Mouse (Mus musculus) megakaryocyte, adult 5-6 weeks (primary cell): Measurements from ENCODE around the gene Sult6b1. TPM values are rescaled to one million over a fixed set of nuclear protein-coding genes. Genes with fewer than 3 reads are reported as not detected.

Experiments
- ATAC-seq: 2 replicates; pipeline ENCODE4 v1.8.0; 2016; ENCODE audit warnings: mild to moderate bottlenecking, inconsistent platforms; ENCODE audit not compliant: poor library complexity, severe bottlenecking
- total RNA-seq, 2 experiments: library from RNA; stranded (forward) in 1 of 2; stranded (reverse) in 1 of 2; fragments of 153-499, 151-499 nt in 1 of 2; fragments of 221-1000, 200-1000 nt in 1 of 2; gene quantifications; 2 replicates each; pipeline versions ENCODE4 v1.2.3 to v1.2.4; 2015 to 2017

Sult6b1 gene
- total RNA-seq, 2 experiments from 2014 or later = not detected

GRCm38 (mm10) chr17:78885286-78886065 lies 21.3 kb downstream of the Sult6b1 start:
- ATAC-seq = no peak

- no peak for ATAC-seq
Observed at GRCm38 (mm10) chr17:78883291-78883690, 23.5 kb downstream of the Sult6b1 start.

GRCm38 (mm10) chr17:78882401-78883112 lies 24.2 kb downstream of the Sult6b1 start, which contains the start of gene Eif2ak2:
TSS of gene Eif2ak2 (minus strand) at chr17:78882573.
- ATAC-seq = peak; percentile 92

GRCm38 (mm10) chr17:78881878-78882304 lies 24.9 kb downstream of the Sult6b1 start:
- peak; percentile 55 for ATAC-seq

GRCm38 (mm10) chr17:78873886-78874285 lies 32.9 kb downstream of the Sult6b1 start:
- ATAC-seq = no peak

- peak; percentile 64 for ATAC-seq
Observed at GRCm38 (mm10) chr17:78856243-78856642, 50.5 kb downstream of the Sult6b1 start.

- no peak for ATAC-seq
Observed at GRCm38 (mm10) chr17:78842271-78842928, 64.4 kb downstream of the Sult6b1 start.

GRCm38 (mm10) chr17:78836056-78836455 lies 70.7 kb downstream of the Sult6b1 start:
- no peak for ATAC-seq

GRCm38 (mm10) chr17:78834856-78835835 lies 71.6 kb downstream of the Sult6b1 start, which contains the start of the genes Heatr5b and Gpatch11:
TSS of gene Heatr5b (minus strand) at chr17:78835364.
TSS of gene Gpatch11 (plus strand) at chr17:78835567.
- peak; percentile 87 for ATAC-seq

Other genes with a start within 250 kb of the Sult6b1 start
- gene Strn, start 169.8 kb downstream of the Sult6b1 start, total RNA-seq (2015) = 26.5 and 33.7 TPM in 2 replicates
- gene Strn, start 169.8 kb downstream of the Sult6b1 start, total RNA-seq (2017) = 45.5 and 58.7 TPM in 2 replicates
- 25.1 and 27.1 TPM in 2 replicates for gene Heatr5b, start 71.6 kb downstream of the Sult6b1 start, total RNA-seq (2015)
- 21.1 and 24.6 TPM in 2 replicates for gene Heatr5b, start 71.6 kb downstream of the Sult6b1 start, total RNA-seq (2017)
- gene Gpatch11, start 71.4 kb downstream of the Sult6b1 start, total RNA-seq (2015) = 18.4 and 31.5 TPM in 2 replicates
- 42.8 and 64.4 TPM in 2 replicates for gene Gpatch11, start 71.4 kb downstream of the Sult6b1 start, total RNA-seq (2017)
- gene Eif2ak2, start 24.4 kb downstream of the Sult6b1 start, total RNA-seq (2015) = 22.9 and 27.2 TPM in 2 replicates
- gene Eif2ak2, start 24.4 kb downstream of the Sult6b1 start, total RNA-seq (2017) = 48.4 and 58.0 TPM in 2 replicates
- 28.2 and 36.8 TPM in 2 replicates for gene Cebpzos, start 9.5 kb upstream of the Sult6b1 start, total RNA-seq (2015)
- gene Cebpzos, start 9.5 kb upstream of the Sult6b1 start, total RNA-seq (2017) = 36.5 and 56.0 TPM in 2 replicates
- gene Cebpz, start 30.1 kb upstream of the Sult6b1 start, total RNA-seq (2015) = 32.9 and 40.2 TPM in 2 replicates
- 101 and 115 TPM in 2 replicates for gene Cebpz, start 30.1 kb upstream of the Sult6b1 start, total RNA-seq (2017)
- gene Ndufaf7, start 30.1 kb upstream of the Sult6b1 start, total RNA-seq (2015) = 61.6 and 64.7 TPM in 2 replicates
- 40.6 and 54.7 TPM in 2 replicates for gene Ndufaf7, start 30.1 kb upstream of the Sult6b1 start, total RNA-seq (2017)
- 75.6 and 77.9 TPM in 2 replicates for gene Prkd3, start 113.8 kb upstream of the Sult6b1 start, total RNA-seq (2015)
- 79.1 and 83.0 TPM in 2 replicates for gene Prkd3, start 113.8 kb upstream of the Sult6b1 start, total RNA-seq (2017)
- gene Qpct, start 144.9 kb upstream of the Sult6b1 start, total RNA-seq (2015) = 21.0 and 23.9 TPM in 2 replicates
- 20.0 and 21.0 TPM in 2 replicates for gene Qpct, start 144.9 kb upstream of the Sult6b1 start, total RNA-seq (2017)